Mouse (Mus musculus) limb, embryonic 14.5 days (tissue): ENCODE measurements at regions not wholly inside any gene's neighbourhood (a gene's known extent, or its start where the extent isn't known, plus 50 kb on each side); places are given as distances from the start of the nearest gene placed in this dataset.

ENCODE experiments used
- ATAC-seq: fragments of 200-750 bp; cut with Nextera tagmentation; 2 replicates; pipeline ENCODE4 v1.8.0; 2017; ENCODE audit warnings: low read depth, moderate number of reproducible peaks, moderate TSS enrichment; ENCODE audit not compliant: low FRiP score
- DNase-seq: peaks from one replicate; pipeline ENCODE4 v3.0.0-alpha.2; 2015; ENCODE audit warnings: low spot score
- H3K27ac ChIP-seq: fragments of 300-500 bp; sonication (generic); replicated peaks from 2 replicates; pipeline ENCODE4 v1.5.1; 2014; ENCODE audit warnings: low read depth, mild to moderate bottlenecking, low read length, moderate library complexity, mixed read lengths
- H3K27me3 ChIP-seq: fragments of 300-500 bp; sonication (generic); 2 replicates; pipeline ENCODE4 v1.6.1; 2014; ENCODE audit warnings: low read length, mixed read lengths; ENCODE audit not compliant: control insufficient read depth, insufficient read depth
- H3K36me3 ChIP-seq: fragments of 300-500 bp; sonication (generic); 2 replicates; pipeline ENCODE4 v1.6.1; 2014; ENCODE audit warnings: mild to moderate bottlenecking, low read length, moderate library complexity, mixed read lengths; ENCODE audit not compliant: control insufficient read depth, insufficient read depth
- H3K4me1 ChIP-seq: fragments of 300-500 bp; sonication (generic); 2 replicates; pipeline ENCODE4 v1.6.1; 2014; ENCODE audit warnings: antibody characterized with exemption, low read length, mixed read lengths; ENCODE audit not compliant: control insufficient read depth, insufficient read depth
- H3K4me2 ChIP-seq: fragments of 300-500 bp; sonication (generic); replicated peaks from 2 replicates; pipeline ENCODE4 v1.6.1; 2014; ENCODE audit warnings: low read depth, mild to moderate bottlenecking, low read length, moderate library complexity; ENCODE audit not compliant: severe bottlenecking
- H3K4me3 ChIP-seq: fragments of 300-500 bp; sonication (generic); replicated peaks from 2 replicates; pipeline ENCODE4 v1.5.1; 2014; ENCODE audit warnings: low read length
- H3K9ac ChIP-seq: fragments of 300-500 bp; sonication (generic); 2 replicates; pipeline ENCODE4 v1.6.1; 2014; ENCODE audit warnings: mild to moderate bottlenecking, low read depth, low read length, moderate library complexity; ENCODE audit not compliant: severe bottlenecking
- H3K9me3 ChIP-seq: fragments of 300-500 bp; sonication (generic); 2 replicates; pipeline ENCODE4 v1.6.1; 2016; ENCODE audit warnings: low read length; ENCODE audit not compliant: control insufficient read depth
- POLR2A ChIP-seq: fragments of 200-500 bp; IDR thresholded peaks from 2 replicates; pipeline ENCODE4 v1.8.0; 2012; ENCODE audit warnings: inconsistent platforms, mild to moderate bottlenecking, moderate library complexity, borderline replicate concordance; ENCODE audit not compliant: insufficient read depth, insufficient read length; ENCODE audit errors: extremely low read depth
- WGBS: fragments of 180-500 bp; shearing (Covaris S2); extraction: QIAGEN DNeasy Blood & Tissue Kit; methylation state at CpG from one replicate; pipeline ENCODE4 v1.1.7; 2014; 5-methylcytosine and 5-hydroxymethylcytosine counted together

DNA sequence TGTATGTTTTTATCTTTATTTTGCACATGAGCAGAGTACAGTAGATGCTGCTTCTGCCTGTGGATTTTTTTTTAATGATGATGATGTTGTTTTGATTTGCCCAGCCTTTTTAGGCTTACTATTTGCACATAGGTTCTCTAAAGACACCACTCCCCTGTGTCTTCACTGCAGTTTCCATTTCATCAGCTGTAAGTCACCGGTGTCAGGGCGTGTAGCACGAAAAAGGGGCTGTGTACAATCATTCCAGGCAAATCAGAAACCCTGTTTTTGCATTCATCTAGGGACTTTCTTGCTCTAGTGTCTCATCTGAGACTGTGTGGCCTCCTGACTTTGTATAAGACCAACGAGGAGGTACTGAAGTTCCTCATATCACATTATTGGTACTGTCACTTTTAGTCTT, 588.6 kb upstream of the Mef2c start:
- 92% methylated on average over 4 of the region's 4 CpGs for WGBS
- no peaks in the 10 kb centered on the region for H3K36me3 ChIP-seq
- no peak overlapping the region for H3K4me3 ChIP-seq
- no peak for TF ChIP-seq POLR2A
- no peak overlapping the region for H3K9ac ChIP-seq
- ATAC-seq (no peak), DNase-seq (no peak)
- H3K4me2 ChIP-seq = no peak overlapping the region
- no peaks in the 10 kb centered on the region for H3K27me3 ChIP-seq
- H3K4me1 ChIP-seq = no peaks in the 10 kb centered on the region
- H3K9me3 ChIP-seq = no peaks in the 10 kb centered on the region
- H3K27ac ChIP-seq = no peak overlapping the region

DNA sequence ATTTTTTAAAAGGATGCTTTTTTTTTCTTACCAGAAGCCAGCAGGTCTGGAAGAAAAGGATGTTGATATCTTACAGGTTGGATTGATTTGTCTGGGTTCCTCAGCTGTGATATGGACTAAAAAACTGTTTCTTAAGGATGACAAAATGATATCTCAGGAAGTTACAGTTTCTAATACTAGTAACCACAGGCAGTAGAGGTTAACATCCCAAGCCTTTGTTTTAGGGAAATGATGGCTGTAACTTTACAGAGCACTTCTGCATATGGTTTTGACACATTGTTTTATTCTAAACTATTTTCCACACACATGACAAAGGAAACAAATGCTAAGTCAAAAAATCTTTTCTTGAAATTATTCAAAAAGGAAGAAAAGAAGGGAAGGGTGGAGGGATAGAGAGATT, 573.8 kb upstream of the Mef2c start:
- no peak overlapping the region for H3K9ac ChIP-seq
- H3K4me1 ChIP-seq = no peaks in the 10 kb centered on the region
- ATAC-seq = no peak
- no peak overlapping the region for H3K4me2 ChIP-seq
- no peak overlapping the region for H3K27ac ChIP-seq
- H3K36me3 ChIP-seq = no peaks in the 10 kb centered on the region
- no peaks in the 10 kb centered on the region for H3K27me3 ChIP-seq
- no peaks in the 10 kb centered on the region for H3K9me3 ChIP-seq
- no peak overlapping the region for H3K4me3 ChIP-seq
- DNase-seq = no peak
- TF ChIP-seq POLR2A = no peak

DNA sequence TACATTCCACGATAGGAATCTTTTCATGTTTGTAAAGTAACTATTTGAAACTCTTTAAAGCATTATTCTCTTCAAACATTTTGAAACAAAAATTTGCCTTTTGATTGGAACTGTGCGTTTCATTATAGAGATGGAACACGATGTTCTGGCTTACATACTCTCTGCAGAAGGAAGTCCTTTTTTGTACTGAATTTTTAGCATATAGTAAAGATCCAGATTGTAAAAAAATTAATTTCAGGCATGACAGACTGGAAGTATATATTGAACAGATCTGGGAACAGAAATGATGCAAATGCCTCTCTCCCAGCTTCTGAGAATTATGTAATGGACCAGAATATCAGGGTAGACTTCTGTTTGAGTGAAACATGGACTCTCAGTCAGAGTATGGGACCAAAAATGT, 566.0 kb upstream of the Mef2c start:
- Histone ChIP-seq H3K9me3 (no peaks in the 10 kb centered on the region), H3K9ac (no peak overlapping the region), H3K36me3 (no peaks in the 10 kb centered on the region), H3K4me2 (no peak overlapping the region), H3K4me1 (no peaks in the 10 kb centered on the region), H3K27me3 (no peaks in the 10 kb centered on the region), H3K4me3 (no peak overlapping the region), H3K27ac (no peak overlapping the region)
- no peak for TF ChIP-seq POLR2A
- no peak for ATAC-seq
- no peak for DNase-seq
- 83% methylated on average over 3 of the region's 3 CpGs for WGBS

DNA sequence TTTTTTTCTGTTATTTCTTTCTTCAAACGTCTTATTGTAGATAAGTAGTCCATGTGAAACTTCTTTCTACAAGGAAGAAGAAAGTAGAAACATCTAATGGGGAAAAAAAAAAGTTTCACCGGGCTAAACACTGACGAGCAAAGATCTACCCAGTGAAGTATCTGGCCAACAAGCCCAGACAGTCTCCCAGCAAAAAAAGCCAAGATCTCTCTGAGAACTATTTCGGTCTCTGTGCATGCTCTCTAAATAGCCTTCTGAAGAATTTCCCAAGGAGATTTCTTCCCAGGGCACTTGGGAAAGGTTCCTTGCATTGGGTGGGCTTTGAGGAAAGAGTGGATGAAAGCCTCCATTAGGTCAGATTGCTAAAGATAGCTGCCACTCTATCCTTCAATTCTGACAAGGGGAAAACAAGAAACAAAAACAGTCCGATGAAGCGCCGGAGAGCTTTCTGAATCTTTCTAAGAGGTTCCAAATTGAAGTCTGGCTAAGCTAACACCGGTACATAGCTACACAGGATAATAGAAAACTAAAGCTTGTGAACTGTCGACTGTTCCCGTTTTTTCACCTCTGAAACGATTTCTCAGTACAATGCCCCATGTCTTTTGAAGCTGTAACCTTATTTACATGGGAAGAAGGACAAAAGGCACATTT, 561.0 kb upstream of the Mef2c start:
- DNase-seq = no peak
- H3K4me2 ChIP-seq = no peak overlapping the region
- no peaks in the 10 kb centered on the region for H3K4me1 ChIP-seq
- TF ChIP-seq POLR2A = no peak
- no peaks in the 10 kb centered on the region for H3K27me3 ChIP-seq
- H3K27ac ChIP-seq = no peak overlapping the region
- H3K36me3 ChIP-seq = no peaks in the 10 kb centered on the region
- H3K9ac ChIP-seq = no peak overlapping the region
- ATAC-seq = no peak
- H3K9me3 ChIP-seq = no peaks in the 10 kb centered on the region
- WGBS = 76% methylated on average over 11 of the region's 11 CpGs
- no peak overlapping the region for H3K4me3 ChIP-seq

DNA sequence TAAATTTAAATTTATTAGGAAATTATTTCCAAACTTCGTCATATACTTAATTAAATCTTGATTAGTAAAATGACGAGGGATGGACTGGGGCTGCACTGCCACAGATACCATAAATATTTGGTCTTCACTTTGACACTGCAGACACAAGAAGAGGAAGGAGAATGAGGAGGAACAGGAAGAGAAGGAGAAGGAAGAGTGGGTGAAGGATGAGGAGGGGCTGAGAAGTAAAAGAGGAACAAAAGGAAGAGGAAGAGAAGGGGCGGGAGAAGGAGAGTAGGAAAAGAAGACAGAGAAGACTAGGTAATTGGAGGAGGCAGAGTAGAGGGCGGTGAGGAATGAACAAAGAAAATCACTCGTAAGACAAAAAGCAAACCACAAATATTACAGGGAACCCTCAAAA, 556.9 kb upstream of the Mef2c start:
- H3K27me3 ChIP-seq = no peaks in the 10 kb centered on the region
- WGBS = 83% methylated on average over 5 of the region's 5 CpGs
- no peak for TF ChIP-seq POLR2A

DNA sequence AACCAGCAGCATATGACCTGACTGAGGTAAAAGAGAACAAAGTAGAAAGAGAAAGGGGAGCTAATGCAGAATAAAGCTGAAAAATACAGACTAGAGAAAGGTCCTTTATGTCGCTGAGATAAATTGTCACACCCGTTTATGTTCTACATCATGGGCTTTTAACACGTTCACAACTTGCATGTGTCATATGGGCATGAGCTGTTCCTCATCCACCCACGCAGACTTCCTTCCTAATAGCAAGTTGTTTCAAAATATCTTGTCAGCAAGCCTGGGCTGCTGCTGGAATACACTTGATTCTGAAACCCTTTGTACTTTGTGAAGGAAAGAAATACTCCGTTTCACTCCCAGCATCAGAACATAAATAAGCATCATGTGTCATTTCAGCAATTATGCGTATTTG, 554.3 kb upstream of the Mef2c start:
- TF ChIP-seq POLR2A = no peak
- Histone ChIP-seq H3K4me3 (no peak overlapping the region), H3K4me2 (no peak overlapping the region), H3K9me3 (no peaks in the 10 kb centered on the region), H3K4me1 (no peaks in the 10 kb centered on the region), H3K36me3 (no peaks in the 10 kb centered on the region), H3K9ac (no peak overlapping the region), H3K27me3 (no peaks in the 10 kb centered on the region), H3K27ac (no peak overlapping the region)
- 78% methylated on average over 6 of the region's 6 CpGs for WGBS
- ATAC-seq (no peak), DNase-seq (no peak)

More for the DNA sequence above, 556.9 kb upstream of the Mef2c start:
- no peak overlapping the region for H3K4me2 ChIP-seq
- H3K36me3 ChIP-seq = no peaks in the 10 kb centered on the region
- no peaks in the 10 kb centered on the region for H3K4me1 ChIP-seq
- ATAC-seq (no peak), DNase-seq (no peak)
- H3K27ac ChIP-seq = no peak overlapping the region
- no peaks in the 10 kb centered on the region for H3K9me3 ChIP-seq
- H3K9ac ChIP-seq = no peak overlapping the region
- H3K4me3 ChIP-seq = no peak overlapping the region
